Mouse (Mus musculus): ENCODE data around the gene Krit1.
"Not testable (repeated sequence)": the region's sequence is repeated elsewhere in the genome, so short reads cannot be mapped to it uniquely, and the experiment has no call there.

Gene Krit1

GRCm38 (mm10) chr5:3886862-3887261 lies 83.9 kb downstream of the Krit1 start:
- not testable (repeated sequence) for DNase-seq (ENCODE audit: low spot score in 2 of 2)

GRCm38 (mm10) chr5:3889201-3889600 lies 86.2 kb downstream of the Krit1 start:
- no peak for DNase-seq (ENCODE audit: low spot score in 2 of 2)

GRCm38 (mm10) chr5:3893459-3894293 lies 90.7 kb downstream of the Krit1 start, which contains the start of gene Mterf1a:
Mterf1a (minus strand) TSS chr5:3893933.
- peak; percentile 11 to 19 for DNase-seq (ENCODE audit: low spot score in 2 of 2)

GRCm38 (mm10) chr5:3894294-3894619 lies 91.3 kb downstream of the Krit1 start:
- DNase-seq (ENCODE audit: low spot score in 2 of 2) = not testable (repeated sequence)

All from frontal cortex, postnatal 10 days (tissue).